ENCODE assay signal across 9 mouse cellular contexts in genomic region chr11:70763582-70763935, GRCm38 (mm10). TPM values are rescaled to one million over a fixed set of nuclear protein-coding genes. Genes with fewer than 3 reads are reported as not detected.
DNase-seq lines count a peak whose midpoint lies in the region; ATAC-seq and TF ChIP-seq lines count a peak whose summit lies in the region.
"Had no signal": no experiment of that assay in that cellular context is flagged by ENCODE, and none has a peak within 500 bp of the region (broad histone marks: within the 10 kb centered on the region; RNA-seq: fewer than 3 reads in every experiment).

No protein-coding gene starts in this region.

- H3K4me3 ChIP-seq in gastrocnemius, adult 2 months, result peak overlapping the region; percentile 90
- peak overlapping the region; percentile 87 for H3K4me3 ChIP-seq in E14TG2a.4 (replicated peaks; ENCODE audit: low read length)
- peak overlapping the region; percentile 75 for H3K4me3 ChIP-seq in forebrain, postnatal 0 days (ENCODE audit: low read depth, low read length)
- peak overlapping the region; percentile 71 to 72 for H3K4me3 ChIP-seq in liver, embryonic 14.5 days (ENCODE audit: insufficient read depth in 1 of 2, low read depth in 2 of 2, low read length in 2 of 2)

- intact Hi-C loops in gastrocnemius, adult 2 months (cut with DNase I), result no loop called here

- peak overlapping the region; percentile 87 for H3K9ac ChIP-seq in forebrain, postnatal 0 days
- H3K9ac ChIP-seq in liver, embryonic 14.5 days (replicated peaks), result peak overlapping the region; percentile 81

- peak; percentile 14; the same call in 1 of the 2 replicates for ATAC-seq in forebrain, postnatal 0 days
- ATAC-seq in liver, embryonic 14.5 days (ENCODE audit: insufficient read depth), result no peak

- peak overlapping the region; percentile 95 for H3K27ac ChIP-seq in gastrocnemius, adult 2 months
- H3K27ac ChIP-seq in forebrain, postnatal 0 days (ENCODE audit: low read depth, low read length), result peak overlapping the region; percentile 83
- no peak overlapping the region for H3K27ac ChIP-seq in liver, embryonic 14.5 days

- no peaks in the 10 kb centered on the region for H3K9me3 ChIP-seq in E14TG2a.4 (ENCODE audit: low read length)
- H3K9me3 ChIP-seq in forebrain, postnatal 0 days (ENCODE audit: low read length), result no peaks in the 10 kb centered on the region
- H3K9me3 ChIP-seq in liver, embryonic 14.5 days (ENCODE audit: control insufficient read depth, low read length), result no peaks in the 10 kb centered on the region

- H3K4me1 ChIP-seq in E14TG2a.4 (replicated peaks; ENCODE audit: low read depth, low read length), result peaks cover 27% of the 10 kb centered on the region
- peaks cover 8% of the 10 kb centered on the region; the same call in 1 of the 2 replicates for H3K4me1 ChIP-seq in forebrain, postnatal 0 days (ENCODE audit: insufficient read depth)
- peaks cover 0 to 10% of the 10 kb centered on the region in 2 experiments for H3K4me1 ChIP-seq in liver, embryonic 14.5 days (replicated peaks; ENCODE audit: control insufficient read depth in 2 of 2, insufficient read depth in 2 of 2, low read length in 1 of 2)

- no peak for TF ChIP-seq CTCF in gastrocnemius, adult 2 months (IDR thresholded peaks at IDR 0.05)
- TF ChIP-seq CTCF in E14TG2a.4 (conservative IDR thresholded peaks at IDR 0.05; ENCODE audit: low read length), result no peak
- no peak for TF ChIP-seq CTCF in forebrain, postnatal 0 days (IDR thresholded peaks at IDR 0.05; ENCODE audit: low read depth)
- no peak for TF ChIP-seq CTCF in liver, embryonic 14.5 days (IDR thresholded peaks at IDR 0.05; ENCODE audit: low read depth)

- H3K27me3 ChIP-seq in E14TG2a.4 (ENCODE audit: insufficient read depth, low read length), result no peaks in the 10 kb centered on the region
- H3K27me3 ChIP-seq in forebrain, postnatal 0 days (ENCODE audit: insufficient read depth, low read length), result no peaks in the 10 kb centered on the region
- H3K27me3 ChIP-seq in liver, embryonic 14.5 days (ENCODE audit: control insufficient read depth, insufficient read depth, low read length), result no peaks in the 10 kb centered on the region

- no peaks in the 10 kb centered on the region for H3K36me3 ChIP-seq in E14TG2a.4 (ENCODE audit: insufficient read depth, low read length)
- H3K36me3 ChIP-seq in forebrain, postnatal 0 days (ENCODE audit: insufficient read depth), result peaks cover 4% of the 10 kb centered on the region; the same call in 1 of the 2 replicates
- H3K36me3 ChIP-seq in liver, embryonic 14.5 days (replicated peaks; ENCODE audit: control insufficient read depth, insufficient read depth, low read depth), result no peaks in the 10 kb centered on the region

- no peak for TF ChIP-seq EP300 in liver, embryonic 14.5 days (IDR thresholded peaks at IDR 0.05; ENCODE audit: low read depth)

- H3K4me2 ChIP-seq in forebrain, postnatal 0 days (ENCODE audit: low read depth), result peak overlapping the region; percentile 67
- H3K4me2 ChIP-seq in liver, embryonic 14.5 days (ENCODE audit: low read depth), result peak overlapping the region; percentile 85

- no peak for DNase-seq in gastrocnemius, adult 2 months
- DNase-seq in gastrocnemius, postnatal 25 days, result no peak
- DNase-seq in forebrain, postnatal 0 days, result no peak
- DNase-seq in liver, embryonic 14.5 days (ENCODE audit: low read depth in 3 of 3, low spot score in 3 of 3), result no peak
- no peak for DNase-seq in right cerebral cortex, postnatal 4 days
- no peak for DNase-seq in layer of hippocampus, postnatal 36 days
- DNase-seq in gastrocnemius, adult 18-20 months (ENCODE audit: low spot score), result no peak

- 14% methylated on average over 3 of the region's 3 CpGs for WGBS in forebrain, postnatal 0 days
- 31% methylated on average over 3 of the region's 3 CpGs for WGBS in liver, embryonic 14.5 days (ENCODE audit: insufficient replicate concordance)

RNA-seq across cellular contexts. Expression of gene Zfp3, which starts 0.5 kb away (rescaled TPM):
- 10 to 100 TPM; 10.7 to 10.8 TPM for total RNA-seq in gastrocnemius, adult 2 months (2021)
- 1 to 10 TPM; 8.8 to 9.6 TPM for total RNA-seq in gastrocnemius, postnatal 25 days (2021)
- 13.4 and 14.8 TPM in 2 replicates for total RNA-seq in forebrain, postnatal 0 days (2014; rRNA removed)
- 13.5 and 15.1 TPM in 2 replicates for polyA plus RNA-seq in forebrain, postnatal 0 days (2015; fragmentation: Nextera tagmentation; extraction: Ambion mirVana)
- polyA plus RNA-seq in liver, embryonic 14.5 days (2012; rRNA removed), result 0.38 and 0.64 TPM in 2 replicates
- 0.85 and 1.1 TPM in 2 replicates for polyA plus RNA-seq in liver, embryonic 14.5 days (2014; fragmentation: Nextera tagmentation; extraction: Ambion mirVana)
- 10 to 100 TPM; 21.9 to 23.2 TPM for total RNA-seq in layer of hippocampus, postnatal 36 days (2021)
- 10 to 100 TPM; 12.0 to 13.0 TPM for total RNA-seq in gastrocnemius, adult 18-20 months (2021)

RNA-seq across cellular contexts. Expression of gene Scimp, which starts 48.8 kb away (rescaled TPM):
- total RNA-seq in gastrocnemius, adult 2 months (2021), result not detected
- total RNA-seq in gastrocnemius, postnatal 25 days (2021), result not detected
- total RNA-seq in forebrain, postnatal 0 days (2014; rRNA removed), result not detected in 2 replicates
- 0.15 TPM in 1 of 2 replicates, not detected in the other for polyA plus RNA-seq in forebrain, postnatal 0 days (2015; fragmentation: Nextera tagmentation; extraction: Ambion mirVana)
- polyA plus RNA-seq in liver, embryonic 14.5 days (2012; rRNA removed), result 0.10 and 0.12 TPM in 2 replicates
- polyA plus RNA-seq in liver, embryonic 14.5 days (2014; fragmentation: Nextera tagmentation; extraction: Ambion mirVana), result 0.51 and 0.64 TPM in 2 replicates
- not detected for total RNA-seq in layer of hippocampus, postnatal 36 days (2021)
- not detected for total RNA-seq in gastrocnemius, adult 18-20 months (2021)
- polyA plus RNA-seq: C2C12 had no signal
